In the genomic region with DNA sequence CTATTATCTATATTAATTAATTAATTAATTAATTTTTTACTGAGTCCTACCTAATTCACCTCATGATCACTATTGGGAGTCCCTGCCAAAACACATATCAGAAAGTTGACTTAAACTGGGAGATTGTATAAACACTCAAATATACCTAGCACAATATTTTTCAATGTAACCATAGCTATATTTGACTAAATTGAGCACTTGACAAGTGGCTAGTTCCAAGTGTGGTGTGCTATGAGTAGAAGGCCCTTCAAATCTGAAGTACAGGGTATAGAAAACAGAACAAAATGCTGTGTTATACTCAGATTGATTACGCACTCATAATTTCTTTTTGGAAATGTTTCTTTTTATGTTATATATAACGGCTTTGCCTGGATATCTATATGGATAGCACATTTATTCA, we compare ENCODE assay signal across 28 mouse cellular contexts.
"Had no signal": no experiment of that assay in that cellular context is flagged by ENCODE, and none has a peak within 500 bp of the region (broad histone marks: within the 10 kb centered on the region; RNA-seq: fewer than 3 reads in every experiment).

No protein-coding gene starts in this region.

- H3K36me3 ChIP-seq: embryonic facial prominence, embryonic 10.5 days; embryonic facial prominence, embryonic 12.5 days; embryonic facial prominence, embryonic 13.5 days; embryonic facial prominence, embryonic 15.5 days; forebrain, embryonic 10.5 days; forebrain, embryonic 12.5 days; forebrain, embryonic 15.5 days had no signal

- H3K4me1 ChIP-seq: embryonic facial prominence, embryonic 10.5 days; embryonic facial prominence, embryonic 12.5 days; embryonic facial prominence, embryonic 13.5 days; embryonic facial prominence, embryonic 15.5 days; forebrain, embryonic 10.5 days; forebrain, embryonic 12.5 days; forebrain, embryonic 13.5 days; forebrain, embryonic 15.5 days had no signal

- H3K27me3 ChIP-seq: embryonic facial prominence, embryonic 12.5 days; embryonic facial prominence, embryonic 13.5 days; embryonic facial prominence, embryonic 15.5 days; forebrain, embryonic 12.5 days; forebrain, embryonic 13.5 days; forebrain, embryonic 15.5 days had no signal

- H3K4me3 ChIP-seq: embryonic facial prominence, embryonic 10.5 days; embryonic facial prominence, embryonic 12.5 days; embryonic facial prominence, embryonic 13.5 days; embryonic facial prominence, embryonic 15.5 days; erythroblast, embryonic 14.5 days; forebrain, embryonic 10.5 days; forebrain, embryonic 12.5 days; forebrain, embryonic 13.5 days; forebrain, embryonic 15.5 days; gastrocnemius, adult 2 months; heart, adult 2 months had no signal

- DNase-seq: cerebellum, adult 8-10 months; cerebellum, adult 9-10 months; cerebellum, adult 9-11 months; cerebellum, postnatal 10 days; cerebellum, postnatal 14 days; cerebellum, postnatal 25 days; cerebellum, postnatal 36 days; embryo, embryonic 11 days; forebrain, postnatal 0 days; gastrocnemius, adult 2 months; gastrocnemius, postnatal 10 days; gastrocnemius, postnatal 14 days; gastrocnemius, postnatal 25 days; gastrocnemius, postnatal 36 days; heart, adult 11 months; heart, adult 18-20 months; heart, adult 2 months had no signal

- H3K27ac ChIP-seq: embryonic facial prominence, embryonic 10.5 days; embryonic facial prominence, embryonic 12.5 days; embryonic facial prominence, embryonic 13.5 days; embryonic facial prominence, embryonic 15.5 days; forebrain, embryonic 10.5 days; forebrain, embryonic 12.5 days; forebrain, embryonic 13.5 days; forebrain, embryonic 15.5 days; gastrocnemius, adult 2 months; heart, adult 2 months had no signal

- H3K9me3 ChIP-seq: embryonic facial prominence, embryonic 10.5 days; embryonic facial prominence, embryonic 12.5 days; embryonic facial prominence, embryonic 13.5 days; embryonic facial prominence, embryonic 15.5 days; forebrain, embryonic 10.5 days; forebrain, embryonic 12.5 days; forebrain, embryonic 13.5 days; forebrain, embryonic 15.5 days had no signal

- ATAC-seq: forebrain, embryonic 13.5 days; forebrain, embryonic 14.5 days; forebrain, embryonic 15.5 days; forebrain, embryonic 16.5 days; forebrain, postnatal 0 days had no signal

- H3K4me2 ChIP-seq: embryonic facial prominence, embryonic 12.5 days; embryonic facial prominence, embryonic 13.5 days; embryonic facial prominence, embryonic 15.5 days; forebrain, embryonic 12.5 days; forebrain, embryonic 13.5 days; forebrain, embryonic 15.5 days had no signal

- H3K9ac ChIP-seq: embryonic facial prominence, embryonic 12.5 days; embryonic facial prominence, embryonic 13.5 days; embryonic facial prominence, embryonic 15.5 days; forebrain, embryonic 12.5 days; forebrain, embryonic 13.5 days; forebrain, embryonic 15.5 days; forebrain, postnatal 0 days had no signal
